Comparison of ENCODE assay signal across 9 mouse cellular contexts in genomic region chr11:98765421-98766309, GRCm38 (mm10). TPM values are rescaled to one million over a fixed set of nuclear protein-coding genes. Genes with fewer than 3 reads are reported as not detected.
DNase-seq lines count a peak whose midpoint lies in the region; ATAC-seq lines count a peak whose summit lies in the region.
"Had no signal": no experiment of that assay in that cellular context is flagged by ENCODE, and none has a peak within 500 bp of the region (broad histone marks: within the 10 kb centered on the region; RNA-seq: fewer than 3 reads in every experiment).

No protein-coding gene starts in this region.

- intact Hi-C loops in heart, postnatal 14 days (cut with DNase I), result no loop called here

- H3K4me3 ChIP-seq in forebrain, embryonic 11.5 days (ENCODE audit: low read depth, low read length), result no peak overlapping the region
- H3K4me3 ChIP-seq in limb, embryonic 15.5 days, result no peak overlapping the region
- no peak overlapping the region for H3K4me3 ChIP-seq in stomach, embryonic 15.5 days (replicated peaks)

- no peaks in the 10 kb centered on the region for H3K27me3 ChIP-seq in forebrain, embryonic 11.5 days (ENCODE audit: control insufficient read depth, insufficient read depth, low read length)
- H3K27me3 ChIP-seq in limb, embryonic 15.5 days, result no peaks in the 10 kb centered on the region
- H3K27me3 ChIP-seq in stomach, embryonic 15.5 days (replicated peaks), result no peaks in the 10 kb centered on the region
- H3K27me3 ChIP-seq: CH12.LX had no signal

- 54% methylated on average over 6 of the region's 9 CpGs for WGBS in forebrain, embryonic 11.5 days
- 39% methylated on average over 9 of the region's 9 CpGs for WGBS in limb, embryonic 15.5 days
- WGBS in stomach, embryonic 15.5 days, result 48% methylated on average over 8 of the region's 9 CpGs

- H3K4me1 ChIP-seq in forebrain, embryonic 11.5 days (replicated peaks; ENCODE audit: control insufficient read depth, insufficient read depth, low read length), result peaks cover 26% of the 10 kb centered on the region
- H3K4me1 ChIP-seq in limb, embryonic 15.5 days, result peaks cover 53% of the 10 kb centered on the region
- H3K4me1 ChIP-seq in stomach, embryonic 15.5 days, result peaks cover 53% of the 10 kb centered on the region

- no peak for ATAC-seq in forebrain, embryonic 11.5 days (replicated peaks; ENCODE audit: low FRiP score)
- no peak for ATAC-seq in limb, embryonic 15.5 days (ENCODE audit: insufficient number of reproducible peaks, low FRiP score, low TSS enrichment, low read depth)
- ATAC-seq in stomach, embryonic 15.5 days (ENCODE audit: insufficient read depth, low FRiP score, low read depth), result no peak

- 0 out of 2 replicates have a peak overlapping the region, but pooled peaks have one; percentile 18 for H3K27ac ChIP-seq in forebrain, embryonic 11.5 days (ENCODE audit: low read depth, low read length)
- peak overlapping the region; percentile 67 for H3K27ac ChIP-seq in limb, embryonic 15.5 days
- peak overlapping the region; percentile 40 for H3K27ac ChIP-seq in stomach, embryonic 15.5 days

- no peak overlapping the region for H3K9ac ChIP-seq in forebrain, embryonic 11.5 days (ENCODE audit: low read length)
- H3K9ac ChIP-seq in limb, embryonic 15.5 days, result no peak overlapping the region
- H3K9ac ChIP-seq in stomach, embryonic 15.5 days, result no peak overlapping the region

- peak; percentile 31 for DNase-seq in kidney, adult 11 months
- no peak for DNase-seq in kidney, postnatal 14 days
- DNase-seq in forebrain, embryonic 11.5 days (ENCODE audit: low spot score), result peak; percentile 59
- peak; percentile 47 to 65 for DNase-seq in heart, postnatal 14 days
- no peak for DNase-seq in thymus, postnatal 14 days
- DNase-seq in B cell, adult 2 months, result no peak

- no peaks in the 10 kb centered on the region for H3K9me3 ChIP-seq in forebrain, embryonic 11.5 days (ENCODE audit: control insufficient read depth, low read length)
- H3K9me3 ChIP-seq in limb, embryonic 15.5 days, result no peaks in the 10 kb centered on the region; the same call in 1 of the 2 replicates
- H3K9me3 ChIP-seq in stomach, embryonic 15.5 days, result no peaks in the 10 kb centered on the region

- no peak overlapping the region for H3K4me2 ChIP-seq in forebrain, embryonic 11.5 days (ENCODE audit: low read depth, low read length, severe bottlenecking)
- H3K4me2 ChIP-seq in limb, embryonic 15.5 days, result no peak overlapping the region
- H3K4me2 ChIP-seq in stomach, embryonic 15.5 days, result 0 out of 2 replicates have a peak overlapping the region, but pooled peaks have one; percentile 5

- H3K36me3 ChIP-seq in forebrain, embryonic 11.5 days (ENCODE audit: control insufficient read depth, insufficient read depth, low read length), result no peaks in the 10 kb centered on the region
- peaks cover 67% of the 10 kb centered on the region for H3K36me3 ChIP-seq in limb, embryonic 15.5 days
- peaks cover 48% of the 10 kb centered on the region for H3K36me3 ChIP-seq in stomach, embryonic 15.5 days

RNA-seq across cellular contexts. Expression of gene Nr1d1, which starts 9.5 kb away (rescaled TPM):
- 1.0 and 1.6 TPM in 2 replicates for polyA plus RNA-seq in forebrain, embryonic 11.5 days (2014; fragmentation: Nextera tagmentation; extraction: Ambion mirVana)
- total RNA-seq in heart, postnatal 14 days (2021), result 10 to 100 TPM; 20.7 to 31.5 TPM
- polyA plus RNA-seq in limb, embryonic 15.5 days (2015; fragmentation: Nextera tagmentation; extraction: Ambion mirVana), result 1.2 TPM in 2 replicates
- 2.4 and 2.5 TPM in 2 replicates for polyA plus RNA-seq in stomach, embryonic 15.5 days (2015; fragmentation: Nextera tagmentation; extraction: Ambion mirVana)

RNA-seq across cellular contexts. Expression of gene Thra, which starts 25.2 kb away (rescaled TPM):
- polyA plus RNA-seq in forebrain, embryonic 11.5 days (2014; fragmentation: Nextera tagmentation; extraction: Ambion mirVana), result 35.9 and 36.9 TPM in 2 replicates
- total RNA-seq in heart, postnatal 14 days (2021), result 100 to 1,000 TPM; 123 to 130 TPM
- 38.4 and 39.6 TPM in 2 replicates for polyA plus RNA-seq in limb, embryonic 15.5 days (2015; fragmentation: Nextera tagmentation; extraction: Ambion mirVana)
- 42.7 and 44.7 TPM in 2 replicates for polyA plus RNA-seq in stomach, embryonic 15.5 days (2015; fragmentation: Nextera tagmentation; extraction: Ambion mirVana)

RNA-seq across cellular contexts. Expression of gene Msl1, which starts 29.7 kb away (rescaled TPM):
- polyA plus RNA-seq in forebrain, embryonic 11.5 days (2014; fragmentation: Nextera tagmentation; extraction: Ambion mirVana), result 24.0 and 28.4 TPM in 2 replicates
- 10 to 100 TPM; 71.2 to 71.8 TPM for total RNA-seq in heart, postnatal 14 days (2021)
- 22.9 and 25.8 TPM in 2 replicates for polyA plus RNA-seq in limb, embryonic 15.5 days (2015; fragmentation: Nextera tagmentation; extraction: Ambion mirVana)
- polyA plus RNA-seq in stomach, embryonic 15.5 days (2015; fragmentation: Nextera tagmentation; extraction: Ambion mirVana), result 23.0 and 23.6 TPM in 2 replicates

RNA-seq across cellular contexts. Expression of gene Med24, which starts 36.4 kb away (rescaled TPM):
- polyA plus RNA-seq in forebrain, embryonic 11.5 days (2014; fragmentation: Nextera tagmentation; extraction: Ambion mirVana), result 75.9 and 76.6 TPM in 2 replicates
- 10 to 100 TPM; 49.5 to 49.8 TPM for total RNA-seq in heart, postnatal 14 days (2021)
- polyA plus RNA-seq in limb, embryonic 15.5 days (2015; fragmentation: Nextera tagmentation; extraction: Ambion mirVana), result 47.6 and 48.3 TPM in 2 replicates
- 36.4 and 39.7 TPM in 2 replicates for polyA plus RNA-seq in stomach, embryonic 15.5 days (2015; fragmentation: Nextera tagmentation; extraction: Ambion mirVana)

RNA-seq across cellular contexts. Expression of gene Casc3, which starts 39.0 kb away (rescaled TPM):
- polyA plus RNA-seq in forebrain, embryonic 11.5 days (2014; fragmentation: Nextera tagmentation; extraction: Ambion mirVana), result 59.9 and 63.2 TPM in 2 replicates
- 10 to 100 TPM; 23.6 to 25.0 TPM for total RNA-seq in heart, postnatal 14 days (2021)
- polyA plus RNA-seq in limb, embryonic 15.5 days (2015; fragmentation: Nextera tagmentation; extraction: Ambion mirVana), result 30.0 and 32.5 TPM in 2 replicates
- 31.7 and 35.3 TPM in 2 replicates for polyA plus RNA-seq in stomach, embryonic 15.5 days (2015; fragmentation: Nextera tagmentation; extraction: Ambion mirVana)

Comparison
In these comparisons a context has a peak if more than half of its experiments do, and no peak if none do; other contexts are left out.
1. DNase-seq: peak in kidney, adult 11 months (single experiment), forebrain, embryonic 11.5 days (single experiment) and heart, postnatal 14 days (2 of 2); none in kidney, postnatal 14 days (single experiment), thymus, postnatal 14 days (single experiment) and B cell, adult 2 months (0 of 2).
2. Peak in every context shown above with its lines, with median percentiles within 50 percentile points of each other: H3K27ac ChIP-seq.